Mouse (Mus musculus): Measurements from ENCODE around the gene Kremen2. TPM values are rescaled to one million over a fixed set of nuclear protein-coding genes. Genes with fewer than 3 reads are reported as not detected.

The Kremen2 gene
- polyA plus RNA-seq, 1 experiment = 0.65 TPM

GRCm38 (mm10) chr17:23761155-23761554 is 15.5 kb upstream of the Kremen2 start:
- no peaks in the 10 kb centered on the region for H3K27me3 ChIP-seq (ENCODE audit: control insufficient read depth, insufficient read depth, low read length)
- H3K36me3 ChIP-seq (ENCODE audit: control insufficient read depth, insufficient read depth, low read length) = peaks cover 5% of the 10 kb centered on the region; the same call in 1 of the 2 replicates
- 95% methylated on average over 3 of the region's 3 CpGs for WGBS
- no peak for TF ChIP-seq CTCF (IDR thresholded peaks at IDR 0.05; ENCODE audit: extremely low read depth, insufficient read depth, insufficient read length, insufficient replicate concordance)
- TF ChIP-seq POLR2A (IDR thresholded peaks at IDR 0.05; ENCODE audit: low read depth, low read length) = no peak
- H3K4me3 ChIP-seq (ENCODE audit: extremely low read depth, insufficient read depth, insufficient read length) = no peak overlapping the region
- DNase-seq (ENCODE audit: low read depth in 1 of 2, low spot score in 2 of 2) = no peak
- no peak overlapping the region for H3K27ac ChIP-seq (ENCODE audit: insufficient read depth, low read length)
- H3K4me1 ChIP-seq (ENCODE audit: control insufficient read depth, insufficient read depth, insufficient read length) = no peaks in the 10 kb centered on the region

- DNase-seq (ENCODE audit: low read depth in 1 of 2, low spot score in 2 of 2) = no peak
- Histone ChIP-seq H3K4me1 (ENCODE audit: control insufficient read depth, insufficient read depth, insufficient read length) (no peaks in the 10 kb centered on the region), H3K27me3 (ENCODE audit: control insufficient read depth, insufficient read depth, low read length) (no peaks in the 10 kb centered on the region), H3K4me3 (ENCODE audit: extremely low read depth, insufficient read depth, insufficient read length) (no peak overlapping the region), H3K27ac (ENCODE audit: insufficient read depth, low read length) (no peak overlapping the region), H3K36me3 (ENCODE audit: control insufficient read depth, insufficient read depth, low read length) (peaks cover 9% of the 10 kb centered on the region; the same call in 1 of the 2 replicates)
- TF ChIP-seq CTCF (IDR thresholded peaks at IDR 0.05; ENCODE audit: extremely low read depth, insufficient read depth, insufficient read length, insufficient replicate concordance) = no peak
- TF ChIP-seq POLR2A (IDR thresholded peaks at IDR 0.05; ENCODE audit: low read depth, low read length) = no peak
- WGBS = 92% methylated on average over 9 of the region's 9 CpGs
These were observed 14.6 kb upstream of the Kremen2 start for GRCm38 (mm10) chr17:23760231-23760630.

- Histone ChIP-seq H3K4me1 (ENCODE audit: control insufficient read depth, insufficient read depth, insufficient read length) (no peaks in the 10 kb centered on the region), H3K36me3 (ENCODE audit: control insufficient read depth, insufficient read depth, low read length) (peaks cover 9% of the 10 kb centered on the region; the same call in 1 of the 2 replicates), H3K27me3 (ENCODE audit: control insufficient read depth, insufficient read depth, low read length) (no peaks in the 10 kb centered on the region), H3K27ac (ENCODE audit: insufficient read depth, low read length) (no peak overlapping the region), H3K4me3 (ENCODE audit: extremely low read depth, insufficient read depth, insufficient read length) (no peak overlapping the region)
- 98% methylated on average over 8 of the region's 8 CpGs for WGBS
- no peak for DNase-seq (ENCODE audit: low read depth in 1 of 2, low spot score in 2 of 2)
- TF ChIP-seq POLR2A (IDR thresholded peaks at IDR 0.05; ENCODE audit: low read depth, low read length) (no peak), CTCF (IDR thresholded peaks at IDR 0.05; ENCODE audit: extremely low read depth, insufficient read depth, insufficient read length, insufficient replicate concordance) (no peak)
These were observed 13.2 kb upstream of the Kremen2 start for GRCm38 (mm10) chr17:23758801-23759200.

- no peak for TF ChIP-seq POLR2A (IDR thresholded peaks at IDR 0.05; ENCODE audit: low read depth, low read length)
- TF ChIP-seq CTCF (IDR thresholded peaks at IDR 0.05; ENCODE audit: extremely low read depth, insufficient read depth, insufficient read length, insufficient replicate concordance) = no peak
- Histone ChIP-seq H3K4me3 (ENCODE audit: extremely low read depth, insufficient read depth, insufficient read length) (no peak overlapping the region), H3K36me3 (ENCODE audit: control insufficient read depth, insufficient read depth, low read length) (peaks cover 9% of the 10 kb centered on the region; the same call in 1 of the 2 replicates), H3K27me3 (ENCODE audit: control insufficient read depth, insufficient read depth, low read length) (no peaks in the 10 kb centered on the region), H3K4me1 (ENCODE audit: control insufficient read depth, insufficient read depth, insufficient read length) (no peaks in the 10 kb centered on the region), H3K27ac (ENCODE audit: insufficient read depth, low read length) (no peak overlapping the region)
- DNase-seq (ENCODE audit: low read depth in 1 of 2, low spot score in 2 of 2) = no peak
- WGBS = 91% methylated on average over 9 of the region's 9 CpGs
These were observed 11.9 kb upstream of the Kremen2 start for GRCm38 (mm10) chr17:23757581-23757980.

- TF ChIP-seq POLR2A (IDR thresholded peaks at IDR 0.05; ENCODE audit: low read depth, low read length) = no peak
- TF ChIP-seq CTCF (IDR thresholded peaks at IDR 0.05; ENCODE audit: extremely low read depth, insufficient read depth, insufficient read length, insufficient replicate concordance) = no peak
- Histone ChIP-seq H3K27ac (ENCODE audit: insufficient read depth, low read length) (no peak overlapping the region), H3K27me3 (ENCODE audit: control insufficient read depth, insufficient read depth, low read length) (no peaks in the 10 kb centered on the region), H3K36me3 (ENCODE audit: control insufficient read depth, insufficient read depth, low read length) (peaks cover 9% of the 10 kb centered on the region; the same call in 1 of the 2 replicates), H3K4me3 (ENCODE audit: extremely low read depth, insufficient read depth, insufficient read length) (no peak overlapping the region), H3K4me1 (ENCODE audit: control insufficient read depth, insufficient read depth, insufficient read length) (no peaks in the 10 kb centered on the region)
- DNase-seq (ENCODE audit: low read depth in 1 of 2, low spot score in 2 of 2) = no peak
- 81% methylated on average over 13 of the region's 13 CpGs for WGBS
These were observed 10.1 kb upstream of the Kremen2 start for GRCm38 (mm10) chr17:23755689-23756088.

GRCm38 (mm10) chr17:23749400-23750191 is 4.0 kb upstream of the Kremen2 start:
- no peak overlapping the region for H3K27ac ChIP-seq (ENCODE audit: insufficient read depth, low read length)
- WGBS = 86% methylated on average over 11 of the region's 11 CpGs

More at GRCm38 (mm10) chr17:23749400-23750191, 4.0 kb upstream of the Kremen2 start:
- DNase-seq (ENCODE audit: low read depth in 1 of 2, low spot score in 2 of 2) = no peak
- Histone ChIP-seq H3K4me3 (ENCODE audit: extremely low read depth, insufficient read depth, insufficient read length) (no peak overlapping the region; the same call in 1 of the 2 replicates), H3K36me3 (ENCODE audit: control insufficient read depth, insufficient read depth, low read length) (no peaks in the 10 kb centered on the region; the same call in 1 of the 2 replicates), H3K27me3 (ENCODE audit: control insufficient read depth, insufficient read depth, low read length) (peaks cover 12% of the 10 kb centered on the region; the same call in 1 of the 2 replicates), H3K4me1 (ENCODE audit: control insufficient read depth, insufficient read depth, insufficient read length) (peaks cover 11% of the 10 kb centered on the region; the same call in 1 of the 2 replicates)
- no peak for TF ChIP-seq CTCF (IDR thresholded peaks at IDR 0.05; ENCODE audit: extremely low read depth, insufficient read depth, insufficient read length, insufficient replicate concordance)

Data from spleen, adult 2 months (tissue).